Mouse (Mus musculus) small intestine, adult 10 weeks (tissue): Measurements from ENCODE around the gene Ddi1. TPM values are rescaled to one million over a fixed set of nuclear protein-coding genes. Genes with fewer than 3 reads are reported as not detected.

ENCODE experiments used
- polyA plus RNA-seq: library from polyadenylated mRNA; stranded (reverse); fragments of 350-450 nt; fragmentation: Illumina TruSeq; extraction: RNeasy Lipid Tissue Mini Kit (QIAGEN cat#74804); gene quantifications from one replicate; pipeline ENCODE4 v1.2.3, GENCODE M21; 2014; ENCODE audit warnings: low replicate concordance

The Ddi1 gene
- not detected for polyA plus RNA-seq

GRCm38 (mm10) chr9:6269796-6270280, at the start of gene Ddi1:
Gene Ddi1 (minus strand): TSS chr9:6269846.

Other genes starting within 250 kb of the Ddi1 start
- gene Pdgfd, start 101.3 kb downstream of the Ddi1 start, polyA plus RNA-seq, result 6.9 TPM